Mouse (Mus musculus): ENCODE measurements at regions not wholly inside any gene's neighbourhood (a gene's known extent, or its start where the extent isn't known, plus 50 kb on each side); places are given as distances from the start of the nearest gene placed in this dataset.

DNA sequence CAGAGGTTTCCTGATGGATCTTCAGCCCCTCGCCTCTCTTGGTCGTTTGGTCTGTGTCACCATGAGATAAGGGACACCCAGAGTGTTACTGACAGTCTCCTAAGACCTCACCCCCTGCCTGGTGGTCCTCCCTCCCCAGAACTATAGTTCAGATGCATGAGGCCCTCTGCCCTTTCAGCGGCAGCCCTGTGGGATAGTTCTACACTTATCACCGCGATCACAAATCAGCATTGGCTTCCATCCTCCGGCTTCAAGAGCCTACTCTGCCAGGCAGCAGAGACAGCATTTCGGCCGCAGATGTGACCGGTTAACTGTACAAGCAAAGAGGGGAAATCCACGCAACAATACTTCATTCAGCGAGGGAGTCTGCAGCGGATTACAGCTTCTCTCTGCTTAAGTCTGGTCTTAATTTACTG, 193.8 kb upstream of the Adgrl2 start:
- TF ChIP-seq CTCF (IDR thresholded peaks at IDR 0.05) (no peak), EP300 (IDR thresholded peaks at IDR 0.05) (no peak)

All from lung, postnatal 0 days (tissue).